In the genomic region with DNA sequence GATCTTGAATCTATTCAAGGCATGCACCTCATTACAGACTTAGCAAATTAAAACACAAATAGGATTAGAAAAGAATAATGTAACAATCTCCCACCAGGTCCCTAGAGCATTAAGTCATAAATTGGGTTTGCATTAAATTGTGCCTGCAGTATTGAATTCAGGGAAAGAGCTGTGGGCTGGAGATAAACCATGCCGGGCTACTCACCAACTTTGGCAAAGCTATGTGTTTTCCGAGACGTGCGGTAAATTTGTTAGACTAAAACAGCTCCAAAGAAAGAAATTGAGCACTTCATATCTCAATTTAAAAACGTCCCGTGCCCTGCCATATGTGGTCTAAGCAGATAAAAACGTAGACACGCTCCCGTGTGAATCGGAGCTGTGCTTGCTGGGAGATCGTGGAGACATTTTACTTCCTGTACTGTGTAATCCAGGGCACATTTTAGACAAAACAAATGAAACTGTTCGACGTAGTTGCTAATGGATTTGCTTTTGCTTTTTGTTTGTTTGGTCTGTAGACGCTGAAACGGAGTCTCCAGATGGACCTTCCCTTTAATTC, we compare ENCODE assay signal across 13 mouse cellular contexts.
A peak's percentile ranks its signal among the peaks of the same experiment; 100 is the strongest.
DNase-seq lines count a peak whose midpoint lies in the region; ATAC-seq and TF ChIP-seq lines count a peak whose summit lies in the region.
"Had no signal": no experiment of that assay in that cellular context is flagged by ENCODE, and none has a peak within 500 bp of the region (broad histone marks: within the 10 kb centered on the region; RNA-seq: fewer than 3 reads in every experiment).

No protein-coding gene starts in this region.

- TF ChIP-seq RAD21 in MEL (IDR thresholded peaks at IDR 0.05; ENCODE audit: low read depth, low read length): no peak

- H3K36me3 ChIP-seq in forebrain, embryonic 11.5 days (ENCODE audit: control insufficient read depth, insufficient read depth, low read length): no peaks in the 10 kb centered on the region
- H3K36me3 ChIP-seq in forebrain, embryonic 12.5 days (replicated peaks): no peaks in the 10 kb centered on the region
- H3K36me3 ChIP-seq in intestine, embryonic 15.5 days: no peaks in the 10 kb centered on the region
- no peaks in the 10 kb centered on the region for H3K36me3 ChIP-seq in intestine, postnatal 0 days (ENCODE audit: control insufficient read depth, insufficient read depth)
- H3K36me3 ChIP-seq in MEL (ENCODE audit: control insufficient read depth in 1 of 2, insufficient read depth in 2 of 2, low read length in 2 of 2): no peaks in the 10 kb centered on the region
- no peaks in the 10 kb centered on the region for H3K36me3 ChIP-seq in liver, embryonic 16.5 days (ENCODE audit: control insufficient read depth, insufficient read depth)
- H3K36me3 ChIP-seq: forebrain, embryonic 10.5 days had no signal

- TF ChIP-seq EP300 in MEL (IDR thresholded peaks at IDR 0.05; ENCODE audit: low read depth in 1 of 2, low read length in 2 of 2): no peak

- DNase-seq in forebrain, embryonic 11.5 days (ENCODE audit: low spot score): peak; percentile 15
- DNase-seq in MEL (ENCODE audit: low read depth, low spot score): peak; percentile 17
- DNase-seq in left cerebral cortex, adult 18-20 months (ENCODE audit: low spot score in 2 of 2): no peak
- no peak for DNase-seq in thymus, postnatal 4 days
- DNase-seq: adrenal gland, postnatal 10 days; cerebellum, postnatal 10 days; retina, postnatal 1 day had no signal

- no peak for TF ChIP-seq CTCF in intestine, postnatal 0 days (IDR thresholded peaks at IDR 0.05; ENCODE audit: low read depth)
- no peak for TF ChIP-seq CTCF in MEL (IDR thresholded peaks at IDR 0.05 in 2 of 3, conservative IDR thresholded peaks at IDR 0.05 in 1 of 3; ENCODE audit: control insufficient read depth in 1 of 3, insufficient read depth in 1 of 3, low read depth in 2 of 3, low read length in 3 of 3, poor library complexity in 1 of 3, severe bottlenecking in 1 of 3)

- 83% methylated on average over 15 of the region's 15 CpGs for WGBS in forebrain, embryonic 11.5 days
- 77% methylated on average over 15 of the region's 15 CpGs for WGBS in forebrain, embryonic 12.5 days
- WGBS in intestine, embryonic 15.5 days: 46% methylated on average over 15 of the region's 15 CpGs
- 57% methylated on average over 15 of the region's 15 CpGs for WGBS in intestine, postnatal 0 days
- WGBS in liver, embryonic 16.5 days (ENCODE audit: insufficient replicate concordance): 21% methylated on average over 15 of the region's 15 CpGs

- H3K27me3 ChIP-seq in forebrain, embryonic 11.5 days (ENCODE audit: control insufficient read depth, insufficient read depth, low read length): no peaks in the 10 kb centered on the region; the same call in 1 of the 2 replicates
- no peaks in the 10 kb centered on the region for H3K27me3 ChIP-seq in forebrain, embryonic 12.5 days
- H3K27me3 ChIP-seq in intestine, embryonic 15.5 days (replicated peaks): no peaks in the 10 kb centered on the region
- no peaks in the 10 kb centered on the region for H3K27me3 ChIP-seq in intestine, postnatal 0 days (replicated peaks; ENCODE audit: control insufficient read depth, insufficient read depth, low read length)
- H3K27me3 ChIP-seq in MEL (ENCODE audit: control insufficient read depth in 1 of 2, insufficient read depth in 2 of 2, low read length in 2 of 2): peaks cover 3 to 4% of the 10 kb centered on the region in 2 experiments; a peak in 3 of 4 replicates
- no peaks in the 10 kb centered on the region for H3K27me3 ChIP-seq in liver, embryonic 16.5 days (ENCODE audit: control insufficient read depth, insufficient read depth, low read depth, low read length)

- ATAC-seq in forebrain, embryonic 11.5 days (replicated peaks; ENCODE audit: low FRiP score): no peak
- ATAC-seq in forebrain, embryonic 12.5 days (ENCODE audit: low FRiP score): no peak
- ATAC-seq in intestine, embryonic 15.5 days: no peak
- no peak for ATAC-seq in intestine, postnatal 0 days
- ATAC-seq in liver, embryonic 16.5 days (ENCODE audit: low read depth): no peak
- ATAC-seq: inflammation-experienced regulatory T-cells, adult 6 months had no signal

- no peaks in the 10 kb centered on the region for H3K9me3 ChIP-seq in forebrain, embryonic 11.5 days (ENCODE audit: control insufficient read depth, low read length)
- no peaks in the 10 kb centered on the region for H3K9me3 ChIP-seq in forebrain, embryonic 12.5 days
- H3K9me3 ChIP-seq in intestine, embryonic 15.5 days: no peaks in the 10 kb centered on the region
- no peaks in the 10 kb centered on the region for H3K9me3 ChIP-seq in intestine, postnatal 0 days (ENCODE audit: control insufficient read depth)
- H3K9me3 ChIP-seq in MEL (replicated peaks; ENCODE audit: insufficient read depth, low read length): no peaks in the 10 kb centered on the region
- H3K9me3 ChIP-seq in liver, embryonic 16.5 days (replicated peaks; ENCODE audit: control insufficient read depth, low read length): no peaks in the 10 kb centered on the region
- H3K9me3 ChIP-seq: forebrain, embryonic 10.5 days had no signal

- 0 out of 2 replicates have a peak, but pooled peaks cover 2% of the 10 kb centered on the region for H3K4me1 ChIP-seq in forebrain, embryonic 11.5 days (replicated peaks; ENCODE audit: control insufficient read depth, insufficient read depth, low read length)
- peaks cover 32% of the 10 kb centered on the region for H3K4me1 ChIP-seq in forebrain, embryonic 12.5 days
- 0 out of 2 replicates have a peak, but pooled peaks cover 2% of the 10 kb centered on the region for H3K4me1 ChIP-seq in intestine, embryonic 15.5 days (replicated peaks)
- H3K4me1 ChIP-seq in intestine, postnatal 0 days (replicated peaks; ENCODE audit: control insufficient read depth, insufficient read depth, low read length): no peaks in the 10 kb centered on the region
- H3K4me1 ChIP-seq in MEL (ENCODE audit: control insufficient read depth in 1 of 2, insufficient read depth in 2 of 2, low read length in 2 of 2): no peaks in the 10 kb centered on the region; a peak in 1 of 4 replicates
- no peaks in the 10 kb centered on the region for H3K4me1 ChIP-seq in liver, embryonic 16.5 days (ENCODE audit: control insufficient read depth, low read depth, low read length)

- no peak overlapping the region for H3K4me3 ChIP-seq in forebrain, embryonic 11.5 days (ENCODE audit: low read depth, low read length)
- H3K4me3 ChIP-seq in forebrain, embryonic 12.5 days (replicated peaks): no peak overlapping the region
- no peak overlapping the region for H3K4me3 ChIP-seq in intestine, embryonic 15.5 days (replicated peaks)
- H3K4me3 ChIP-seq in intestine, postnatal 0 days (ENCODE audit: low read depth, low read length): no peak overlapping the region
- no peak overlapping the region for H3K4me3 ChIP-seq in MEL (ENCODE audit: control insufficient read depth in 1 of 2, insufficient read depth in 1 of 2, low read depth in 2 of 2, low read length in 2 of 2)
- H3K4me3 ChIP-seq in liver, embryonic 16.5 days (ENCODE audit: low read depth, low read length): no peak overlapping the region
- H3K4me3 ChIP-seq: forebrain, embryonic 10.5 days had no signal

- no peak overlapping the region for H3K4me2 ChIP-seq in forebrain, embryonic 11.5 days (ENCODE audit: low read depth, low read length, severe bottlenecking)
- no peak overlapping the region for H3K4me2 ChIP-seq in forebrain, embryonic 12.5 days
- 0 out of 2 replicates have a peak overlapping the region, but pooled peaks have one; percentile 5 for H3K4me2 ChIP-seq in intestine, embryonic 15.5 days (replicated peaks)
- no peak overlapping the region for H3K4me2 ChIP-seq in intestine, postnatal 0 days (replicated peaks; ENCODE audit: low read depth)
- 0 out of 2 replicates have a peak overlapping the region, but pooled peaks have one; percentile 21 for H3K4me2 ChIP-seq in liver, embryonic 16.5 days (ENCODE audit: low read depth, low read length)

- H3K9ac ChIP-seq in forebrain, embryonic 11.5 days (ENCODE audit: low read length): no peak overlapping the region
- H3K9ac ChIP-seq in forebrain, embryonic 12.5 days: no peak overlapping the region
- no peak overlapping the region for H3K9ac ChIP-seq in intestine, embryonic 15.5 days
- no peak overlapping the region for H3K9ac ChIP-seq in intestine, postnatal 0 days (ENCODE audit: low read depth, low read length)
- no peak overlapping the region for H3K9ac ChIP-seq in MEL (ENCODE audit: control insufficient read depth, low read depth, low read length, poor library complexity, severe bottlenecking)
- no peak overlapping the region for H3K9ac ChIP-seq in liver, embryonic 16.5 days (ENCODE audit: low read depth, low read length)

- no peak overlapping the region for H3K27ac ChIP-seq in forebrain, embryonic 11.5 days (ENCODE audit: low read depth, low read length)
- no peak overlapping the region for H3K27ac ChIP-seq in forebrain, embryonic 12.5 days
- H3K27ac ChIP-seq in intestine, embryonic 15.5 days: no peak overlapping the region
- H3K27ac ChIP-seq in intestine, postnatal 0 days (ENCODE audit: low read depth, low read length): no peak overlapping the region
- no peak overlapping the region for H3K27ac ChIP-seq in MEL (ENCODE audit: control insufficient read depth, low read depth, low read length)
- H3K27ac ChIP-seq in liver, embryonic 16.5 days (ENCODE audit: low read length): no peak overlapping the region
- H3K27ac ChIP-seq: forebrain, embryonic 10.5 days had no signal

- H3K79me2 ChIP-seq in MEL (ENCODE audit: control insufficient read depth, insufficient read depth, low read length, poor library complexity): no peaks in the 10 kb centered on the region

- TF ChIP-seq POLR2A in MEL (IDR thresholded peaks at IDR 0.05; ENCODE audit: control insufficient read depth in 1 of 2, insufficient read depth in 1 of 2, low read depth in 1 of 2, low read length in 2 of 2, poor library complexity in 1 of 2): no peak

TF ChIP-seq in MEL, 35 proteins besides CTCF, POLR2A, EP300 and RAD21:
- TF ChIP-seq NRF1 (IDR thresholded peaks at IDR 0.05; ENCODE audit: insufficient read depth, low read depth, low read length, poor library complexity, severe bottlenecking) (no peak), BHLHE40 (IDR thresholded peaks at IDR 0.05; ENCODE audit: borderline replicate concordance, low read depth, low read length) (no peak), TBP (IDR thresholded peaks at IDR 0.05; ENCODE audit: low read depth, low read length) (no peak), HCFC1 (IDR thresholded peaks at IDR 0.05; ENCODE audit: low read depth, low read length) (no peak)

Comparison
In these comparisons a context has a peak if more than half of its experiments do, and no peak if none do; other contexts are left out.
1. H3K4me2 ChIP-seq: peak in intestine, embryonic 15.5 days (single experiment) and liver, embryonic 16.5 days (single experiment); none in forebrain, embryonic 11.5 days (single experiment), forebrain, embryonic 12.5 days (single experiment) and intestine, postnatal 0 days (single experiment).
2. DNase-seq: peak in forebrain, embryonic 11.5 days (single experiment) and MEL (single experiment); none in left cerebral cortex, adult 18-20 months (0 of 2) and thymus, postnatal 4 days (single experiment).